Mouse (Mus musculus): ENCODE measurements at regions not wholly inside any gene's neighbourhood (a gene's known extent, or its start where the extent isn't known, plus 50 kb on each side); places are given as distances from the start of the nearest gene placed in this dataset.

DNA sequence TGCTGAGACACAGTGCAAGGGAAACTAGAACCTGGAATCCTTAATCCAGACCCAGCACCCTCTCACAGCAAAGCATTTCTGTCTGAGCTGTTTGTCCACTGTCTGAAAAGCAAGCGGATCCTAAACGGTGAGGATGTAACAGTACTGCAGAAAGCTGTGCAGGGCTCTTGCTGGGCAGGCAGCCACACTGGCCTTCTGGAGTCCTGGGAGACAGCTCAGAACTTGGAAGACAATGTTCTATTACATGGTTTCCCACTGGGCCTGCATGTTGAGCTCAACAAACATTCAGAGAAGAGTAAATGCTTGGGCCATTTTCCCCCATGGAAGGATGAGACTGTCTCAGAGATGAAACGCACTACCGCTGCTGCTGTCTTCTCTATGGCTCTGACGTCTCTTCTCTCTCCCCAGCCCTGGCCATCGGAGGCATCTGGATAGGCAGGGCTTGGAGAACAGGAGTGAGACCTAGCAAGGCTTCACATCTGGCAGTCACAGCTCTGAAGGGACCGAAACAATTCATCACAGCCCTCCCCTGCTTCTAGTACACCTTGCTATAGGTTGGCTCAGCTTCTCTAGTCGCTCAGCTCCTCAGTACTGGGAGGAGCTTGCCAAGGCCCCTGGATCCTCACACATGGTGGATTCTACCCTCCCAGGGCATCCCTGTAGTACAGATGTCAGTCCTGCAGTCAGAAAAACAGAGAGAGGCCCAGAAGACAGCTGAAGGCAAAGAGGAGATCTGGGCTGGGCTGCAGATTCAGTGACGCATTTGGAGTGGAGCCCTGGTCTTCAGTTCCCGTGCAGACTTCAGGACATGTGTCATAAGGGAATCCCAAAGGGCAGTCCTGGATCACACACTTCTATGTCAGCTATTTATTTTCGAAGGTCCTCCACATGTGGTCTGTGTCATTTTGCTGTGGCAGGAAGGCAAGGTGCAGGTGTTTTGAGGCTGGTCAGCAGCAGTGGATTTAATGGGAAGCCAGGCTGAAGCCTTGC, 171.7 kb downstream of the Trim29 start:
- TF ChIP-seq POLR2A (IDR thresholded peaks at IDR 0.05; ENCODE audit: borderline replicate concordance, insufficient read depth, low read length) (no peak), CTCF (IDR thresholded peaks at IDR 0.05; ENCODE audit: borderline replicate concordance, insufficient read depth, low read depth, low read length) (no peak)

All from cerebellum, adult 2 months (tissue).